Mouse (Mus musculus) heart, adult 2 months (tissue): ENCODE measurements around the gene Olfml2b.

Experiments used
- CTCF ChIP-seq: fragments of 200-600 bp; IDR thresholded peaks from 2 replicates; pipeline ENCODE4 v1.8.1; 2022; ENCODE audit warnings: antibody characterized with exemption, mild to moderate bottlenecking, moderate library complexity
- EP300 ChIP-seq: fragments of 200-500 bp; IDR thresholded peaks from 2 replicates; pipeline ENCODE4 v1.6.1; 2011; ENCODE audit warnings: low read depth, low read length, control low read depth; ENCODE audit not compliant: insufficient read depth
- POLR2A ChIP-seq: fragments of 200-500 bp; IDR thresholded peaks from 2 replicates; pipeline ENCODE4 v1.6.1; 2011; ENCODE audit warnings: mild to moderate bottlenecking, low read depth, low read length, control low read depth; ENCODE audit not compliant: insufficient read depth

- no peak for TF ChIP-seq CTCF
- TF ChIP-seq EP300, result no peak
- TF ChIP-seq POLR2A, result no peak
Observed at GRCm38 (mm10) chr1:170611631-170612030, 32.7 kb upstream of the Olfml2b start.
